Mouse (Mus musculus) stomach, embryonic 16.5 days (tissue): ENCODE measurements around the gene Cgrrf1. TPM values are rescaled to one million over a fixed set of nuclear protein-coding genes. Genes with fewer than 3 reads are reported as not detected.

Experiments used
- ATAC-seq: fragments of 200-750 bp; cut with Nextera tagmentation; 2 replicates; pipeline ENCODE4 v1.8.0; 2017; ENCODE audit warnings: moderate number of reproducible peaks, moderate TSS enrichment; ENCODE audit not compliant: insufficient read depth, low FRiP score
- H3K27ac ChIP-seq: fragments of 300-500 bp; sonication (generic); 2 replicates; pipeline ENCODE4 v1.5.1; 2014; ENCODE audit warnings: low read length
- H3K27me3 ChIP-seq: fragments of 300-500 bp; sonication (generic); 2 replicates; pipeline ENCODE4 v1.6.1; 2014; ENCODE audit warnings: low read length, control low read depth, mixed read lengths; ENCODE audit not compliant: control insufficient read depth, insufficient read depth
- H3K36me3 ChIP-seq: fragments of 300-500 bp; sonication (generic); 2 replicates; pipeline ENCODE4 v1.6.1; 2014; ENCODE audit warnings: low read length; ENCODE audit not compliant: control insufficient read depth, insufficient read depth
- H3K4me1 ChIP-seq: fragments of 300-500 bp; sonication (generic); 2 replicates; pipeline ENCODE4 v1.6.1; 2014; ENCODE audit warnings: low read length, control low read depth, mixed read lengths; ENCODE audit not compliant: control insufficient read depth, insufficient read depth
- H3K4me2 ChIP-seq: fragments of 300-500 bp; sonication (generic); 2 replicates; pipeline ENCODE4 v1.6.1; 2014; ENCODE audit warnings: low read depth, low read length, mixed read lengths
- H3K4me3 ChIP-seq: fragments of 300-500 bp; sonication (generic); replicated peaks from 2 replicates; pipeline ENCODE4 v1.5.1; 2014; ENCODE audit warnings: mild to moderate bottlenecking, low read length
- H3K9ac ChIP-seq: fragments of 300-500 bp; sonication (generic); 2 replicates; pipeline ENCODE4 v1.6.1; 2014; ENCODE audit warnings: low read length
- H3K9me3 ChIP-seq: fragments of 300-500 bp; sonication (generic); replicated peaks from 2 replicates; pipeline ENCODE4 v1.6.1; 2016; ENCODE audit warnings: low read length, control low read depth; ENCODE audit not compliant: control insufficient read depth
- WGBS: fragments of 180-500 bp; shearing (Covaris S2); extraction: QIAGEN DNeasy Blood & Tissue Kit; methylation state at CpG from one replicate; pipeline ENCODE4 v1.1.7; 2014; 5-methylcytosine and 5-hydroxymethylcytosine counted together
- polyA plus RNA-seq: library from polyadenylated mRNA; unstranded; fragments of >200 nt; fragmentation: Nextera tagmentation; extraction: Ambion mirVana; gene quantifications from 2 replicates; pipeline ENCODE4 v1.2.1, GENCODE M21; 2015

Gene Cgrrf1
- polyA plus RNA-seq, 1 experiment from 2014 or later: 25.0 TPM

DNA sequence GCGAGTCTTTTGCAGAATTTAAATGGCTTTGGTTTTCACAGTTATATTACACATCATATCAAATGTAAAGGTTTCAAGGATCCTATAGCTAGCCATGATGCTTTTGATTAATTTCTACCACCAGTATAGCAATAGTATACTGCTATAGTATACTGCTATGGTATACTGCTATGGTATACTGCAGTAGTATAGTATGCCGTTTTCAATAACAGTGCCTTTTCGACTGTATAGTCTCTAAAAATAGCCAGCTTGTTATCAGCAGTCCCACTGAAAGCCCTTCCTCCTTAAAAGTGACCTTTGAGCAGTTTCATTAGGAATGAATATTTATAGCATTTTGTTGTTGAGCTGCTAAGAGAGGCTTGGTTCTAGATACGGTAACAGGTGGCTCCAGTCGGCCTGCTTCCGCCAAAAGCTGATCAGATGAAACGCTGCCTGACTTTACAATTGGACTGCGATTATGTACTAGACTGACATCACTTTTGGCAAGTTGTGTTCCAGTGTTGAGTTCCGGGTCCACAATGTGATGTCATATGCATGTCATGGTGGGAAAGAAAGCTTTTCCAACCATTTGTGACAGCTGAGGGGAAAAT is 70.7 kb downstream of the Cgrrf1 start:
- WGBS: 78% methylated on average over 9 of the region's 9 CpGs
- H3K4me3 ChIP-seq: no peak overlapping the region
- no peaks in the 10 kb centered on the region for H3K27me3 ChIP-seq
- ATAC-seq: no peak
- H3K4me1 ChIP-seq: no peaks in the 10 kb centered on the region
- H3K36me3 ChIP-seq: no peaks in the 10 kb centered on the region
- no peak overlapping the region for H3K9ac ChIP-seq
- no peaks in the 10 kb centered on the region for H3K9me3 ChIP-seq
- no peak overlapping the region for H3K27ac ChIP-seq
- no peak overlapping the region for H3K4me2 ChIP-seq

Other genes with a start within 250 kb of the Cgrrf1 start
- 46.0 and 48.3 TPM in 2 replicates for gene Cdkn3, start 71.6 kb upstream of the Cgrrf1 start, polyA plus RNA-seq
- gene Cnih1, start 43.7 kb upstream of the Cgrrf1 start, polyA plus RNA-seq: 176 and 182 TPM in 2 replicates
- gene Gmfb, start 9.9 kb upstream of the Cgrrf1 start, polyA plus RNA-seq: 51.7 and 54.8 TPM in 2 replicates
- gene Samd4, start 50.7 kb downstream of the Cgrrf1 start, polyA plus RNA-seq: 6.7 and 7.0 TPM in 2 replicates